ENCODE assay signal across 8 mouse cellular contexts in the genomic region with DNA sequence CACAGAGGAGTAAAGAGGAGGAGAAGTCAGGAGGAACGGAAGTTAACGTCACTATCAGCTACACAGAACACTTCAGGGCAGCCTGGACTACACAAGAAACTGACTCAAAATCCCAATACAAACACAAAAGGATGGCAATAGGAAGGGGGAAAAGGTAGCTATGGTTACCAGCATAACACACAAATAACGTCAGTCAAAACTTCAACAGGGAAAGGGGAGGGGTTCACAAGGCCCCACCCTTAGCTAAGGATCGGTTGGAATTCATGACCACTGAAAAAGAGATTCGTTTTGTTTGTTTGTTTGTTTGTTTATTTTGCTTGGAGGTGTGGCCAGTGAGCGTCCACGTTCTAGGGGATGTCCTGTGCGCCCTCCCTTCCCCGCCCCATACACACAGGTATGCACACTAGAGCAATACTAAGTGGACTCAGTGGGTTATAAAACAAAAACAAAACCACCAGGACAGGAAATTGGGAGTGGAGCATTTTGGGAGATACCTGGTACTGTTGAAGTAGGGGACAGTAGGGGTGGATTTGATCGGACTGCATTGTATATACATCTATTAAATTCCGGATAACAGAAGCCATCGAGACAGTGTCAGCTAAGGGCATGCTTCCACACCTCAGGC. TPM values are rescaled to one million over a fixed set of nuclear protein-coding genes. Genes with fewer than 3 reads are reported as not detected.
DNase-seq lines count a peak whose midpoint lies in the region; ATAC-seq and TF ChIP-seq lines count a peak whose summit lies in the region.

No protein-coding gene starts in this region.

- peak overlapping the region; percentile 77 for H3K27ac ChIP-seq in hindbrain, postnatal 0 days

- peak overlapping the region; percentile 60 for H3K9ac ChIP-seq in hindbrain, postnatal 0 days (replicated peaks; ENCODE audit: low read length)

- TF ChIP-seq CTCF in hindbrain, postnatal 0 days (IDR thresholded peaks at IDR 0.05; ENCODE audit: low read depth): no peak

- peak; percentile 10 for DNase-seq in thymus, postnatal 14 days
- no peak for DNase-seq in thymus, postnatal 10 days (ENCODE audit: low spot score in 2 of 2)
- peak; percentile 12 for DNase-seq in embryo, embryonic 9.5 days (ENCODE audit: extremely low spot score)
- DNase-seq in hindbrain, postnatal 0 days (ENCODE audit: low spot score): peak; percentile 8
- no peak for DNase-seq in thymus, adult 18-20 months
- DNase-seq in spleen, adult 12 weeks (ENCODE audit: low spot score): no peak
- no peak for DNase-seq in ovary, postnatal 10 days (ENCODE audit: low spot score)

- whole genome bisulfite sequencing in hindbrain, postnatal 0 days: 4% methylated on average over 12 of the region's 12 CpGs

- peak overlapping the region; percentile 86 for H3K4me2 ChIP-seq in hindbrain, postnatal 0 days (ENCODE audit: low read depth, low read length)

- H3K36me3 ChIP-seq in hindbrain, postnatal 0 days (ENCODE audit: insufficient read depth, low read length): no peaks in the 10 kb centered on the region
- H3K36me3 ChIP-seq in megakaryocyte, embryonic 14.5 days (replicated peaks; ENCODE audit: low read length): no peaks in the 10 kb centered on the region

- peak overlapping the region; percentile 60 for H3K4me3 ChIP-seq in hindbrain, postnatal 0 days (ENCODE audit: low read length)
- peak overlapping the region; percentile 92 for H3K4me3 ChIP-seq in megakaryocyte, embryonic 14.5 days (replicated peaks)

- H3K4me1 ChIP-seq in hindbrain, postnatal 0 days (ENCODE audit: insufficient read depth, low read length): no peaks in the 10 kb centered on the region; the same call in 1 of the 2 replicates
- H3K4me1 ChIP-seq in megakaryocyte, embryonic 14.5 days: peaks cover 14% of the 10 kb centered on the region

- H3K27me3 ChIP-seq in hindbrain, postnatal 0 days (ENCODE audit: insufficient read depth, low read length): no peaks in the 10 kb centered on the region
- no peaks in the 10 kb centered on the region for H3K27me3 ChIP-seq in megakaryocyte, embryonic 14.5 days (replicated peaks)

- peak; percentile 65 for ATAC-seq in hindbrain, postnatal 0 days

- H3K9me3 ChIP-seq in hindbrain, postnatal 0 days (ENCODE audit: low read length): no peaks in the 10 kb centered on the region
- H3K9me3 ChIP-seq in megakaryocyte, embryonic 14.5 days: no peaks in the 10 kb centered on the region

RNA-seq across cellular contexts. Expression of a gene that starts 0.7 kb away (rescaled TPM):
- 3.6 TPM in 2 replicates for total RNA-seq in hindbrain, postnatal 0 days (2014; rRNA removed)
- 2.5 and 2.7 TPM in 2 replicates for polyA plus RNA-seq in hindbrain, postnatal 0 days (2015; fragmentation: Nextera tagmentation; extraction: Ambion mirVana)
- 0.11 TPM in 1 of 2 replicates, not detected in the other for polyA plus RNA-seq in megakaryocyte, embryonic 14.5 days (2012; ENCODE audit: insufficient read depth, low replicate concordance)

RNA-seq across cellular contexts. Expression of a gene that starts 37.5 kb away (rescaled TPM):
- 1.8 and 4.2 TPM in 2 replicates for total RNA-seq in hindbrain, postnatal 0 days (2014; rRNA removed)
- 3.9 and 4.6 TPM in 2 replicates for polyA plus RNA-seq in hindbrain, postnatal 0 days (2015; fragmentation: Nextera tagmentation; extraction: Ambion mirVana)
- not detected in 2 replicates for polyA plus RNA-seq in megakaryocyte, embryonic 14.5 days (2012; ENCODE audit: insufficient read depth, low replicate concordance)

RNA-seq across cellular contexts. Expression of a gene that starts 48.1 kb away (rescaled TPM):
- total RNA-seq in hindbrain, postnatal 0 days (2014; rRNA removed): 0.43 and 2.7 TPM in 2 replicates
- 0.78 and 1.3 TPM in 2 replicates for polyA plus RNA-seq in hindbrain, postnatal 0 days (2015; fragmentation: Nextera tagmentation; extraction: Ambion mirVana)
- not detected in 2 replicates for polyA plus RNA-seq in megakaryocyte, embryonic 14.5 days (2012; ENCODE audit: insufficient read depth, low replicate concordance)

RNA-seq across cellular contexts. Expression of a gene that starts 55.8 kb away (rescaled TPM):
- total RNA-seq in hindbrain, postnatal 0 days (2014; rRNA removed): 0.05 TPM in 1 of 2 replicates, not detected in the other
- not detected in 2 replicates for polyA plus RNA-seq in hindbrain, postnatal 0 days (2015; fragmentation: Nextera tagmentation; extraction: Ambion mirVana)
- not detected in 2 replicates for polyA plus RNA-seq in megakaryocyte, embryonic 14.5 days (2012; ENCODE audit: insufficient read depth, low replicate concordance)

Comparison
In these comparisons a context has a peak if more than half of its experiments do, and no peak if none do; other contexts are left out.
1. DNase-seq: peak in thymus, postnatal 14 days (single experiment), embryo, embryonic 9.5 days (single experiment) and hindbrain, postnatal 0 days (single experiment); none in thymus, postnatal 10 days (0 of 2), thymus, adult 18-20 months (0 of 2), spleen, adult 12 weeks (single experiment) and ovary, postnatal 10 days (single experiment).